Mouse (Mus musculus): ENCODE results near the gene Hist1h4j. TPM values are rescaled to one million over a fixed set of nuclear protein-coding genes. Genes with fewer than 3 reads are reported as not detected.
A peak's percentile ranks its signal among the peaks of the same experiment; 100 is the strongest.

Gene Hist1h4j
- total and polyA plus RNA-seq, 2 experiments from 2014 or later, result 0.20 to 962 TPM

DNA sequence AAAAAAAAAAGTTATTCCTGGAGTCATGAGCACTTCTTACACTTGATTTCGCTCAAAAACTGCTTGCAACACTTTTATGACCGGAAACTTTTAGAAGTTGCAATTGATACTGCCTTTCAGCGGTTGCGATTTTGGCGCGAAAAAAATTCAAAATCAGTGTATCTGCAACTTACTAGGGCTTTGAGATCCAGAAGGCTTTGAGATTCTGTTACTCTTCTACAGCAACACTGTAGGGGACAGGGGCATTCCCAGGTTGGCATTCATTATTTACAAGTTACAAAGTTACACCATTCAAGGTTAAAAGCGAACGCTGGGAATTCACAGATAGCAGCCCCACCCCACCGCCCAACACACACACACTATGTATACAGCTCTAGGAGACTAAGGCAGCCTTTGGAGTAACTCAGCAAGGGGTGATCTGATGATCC, 48.9 kb downstream of the Hist1h4j start:
- no peaks in the 10 kb centered on the region for H3K27me3 ChIP-seq (ENCODE audit: control insufficient read depth, insufficient read depth, low read length)
- peak overlapping the region; percentile 47 for H3K4me3 ChIP-seq (ENCODE audit: low read depth, low read length)
- H3K9ac ChIP-seq (replicated peaks; ENCODE audit: low read depth, low read length), result peak overlapping the region; percentile 62; the same call in 1 of the 2 replicates
- TF ChIP-seq CTCF (IDR thresholded peaks at IDR 0.05; ENCODE audit: low read depth) (no peak), EP300 (IDR thresholded peaks at IDR 0.05; ENCODE audit: low read depth) (no peak)
- H3K9me3 ChIP-seq (replicated peaks; ENCODE audit: control insufficient read depth, low read length), result no peaks in the 10 kb centered on the region
- peak overlapping the region; percentile 68 for H3K4me2 ChIP-seq (ENCODE audit: low read depth, low read length)
- H3K27ac ChIP-seq (ENCODE audit: low read depth), result peak overlapping the region; percentile 72
- H3K36me3 ChIP-seq (replicated peaks; ENCODE audit: control insufficient read depth, insufficient read depth, low read length), result no peaks in the 10 kb centered on the region
- peaks cover 34% of the 10 kb centered on the region for H3K4me1 ChIP-seq (ENCODE audit: control insufficient read depth, insufficient read depth)
- ATAC-seq (ENCODE audit: insufficient read depth, low read depth), result no peak
- DNase-seq (ENCODE audit: low spot score), result no peak
- WGBS, result 4% methylated on average over 9 of the region's 9 CpGs

DNA sequence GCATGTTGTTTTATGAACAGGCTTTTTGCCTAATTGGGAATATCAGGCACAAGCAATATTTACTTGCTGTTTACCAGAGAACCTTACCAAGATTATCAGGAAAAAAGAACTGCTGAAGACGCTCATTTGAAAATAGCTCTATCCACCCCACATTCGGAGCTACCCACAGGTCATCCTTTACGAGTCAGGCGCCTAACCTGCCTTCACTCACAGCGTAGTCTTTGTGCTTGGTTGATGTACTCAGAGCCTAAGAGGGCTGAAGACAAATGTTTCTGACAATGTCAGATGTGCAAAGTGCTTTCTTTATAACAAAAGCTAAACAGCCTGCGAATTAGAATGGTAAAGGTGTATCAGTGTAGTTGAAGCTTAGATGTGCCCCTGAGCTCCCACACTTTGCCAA, 49.4 kb downstream of the Hist1h4j start:
- 0 out of 2 replicates have a peak overlapping the region, but pooled peaks have one; percentile 62 for H3K9ac ChIP-seq (replicated peaks; ENCODE audit: low read depth, low read length)
- no peaks in the 10 kb centered on the region for H3K36me3 ChIP-seq (replicated peaks; ENCODE audit: control insufficient read depth, insufficient read depth, low read length)
- ATAC-seq (ENCODE audit: insufficient read depth, low read depth) (no peak), DNase-seq (ENCODE audit: low spot score) (no peak)
- H3K4me2 ChIP-seq (ENCODE audit: low read depth, low read length), result peak overlapping the region; percentile 68; the same call in 1 of the 2 replicates
- WGBS, result 56% methylated on average over 6 of the region's 6 CpGs
- H3K4me1 ChIP-seq (ENCODE audit: control insufficient read depth, insufficient read depth), result peaks cover 34% of the 10 kb centered on the region
- H3K27ac ChIP-seq (ENCODE audit: low read depth), result peak overlapping the region; percentile 72
- TF ChIP-seq EP300 (IDR thresholded peaks at IDR 0.05; ENCODE audit: low read depth) (no peak), CTCF (IDR thresholded peaks at IDR 0.05; ENCODE audit: low read depth) (no peak)
- H3K9me3 ChIP-seq (replicated peaks; ENCODE audit: control insufficient read depth, low read length), result no peaks in the 10 kb centered on the region
- no peaks in the 10 kb centered on the region for H3K27me3 ChIP-seq (ENCODE audit: control insufficient read depth, insufficient read depth, low read length)
- H3K4me3 ChIP-seq (ENCODE audit: low read depth, low read length), result no peak overlapping the region

Small RNA genes within 50 kb of the gene (microRNA-seq; reads per million reads assigned to microRNA genes)
- not detected for gene Gm44357
- gene Gm44367, result not detected
- gene Gm44454, result not detected

Other genes with a start within 250 kb of the Hist1h4j start
- 0.08 and 0.15 TPM in 2 replicates for gene AK157302, start 239.8 kb upstream of the Hist1h4j start, total RNA-seq (2014; rRNA removed; ENCODE audit: low replicate concordance)
- gene AK157302, start 239.8 kb upstream of the Hist1h4j start, polyA plus RNA-seq (2015; fragmentation: Nextera tagmentation; extraction: Ambion mirVana), result 0.93 and 1.3 TPM in 2 replicates
- 54.7 and 58.8 TPM in 2 replicates for gene Gm11273, start 233.6 kb upstream of the Hist1h4j start, total RNA-seq (2014; rRNA removed; ENCODE audit: low replicate concordance)
- 27.8 and 29.0 TPM in 2 replicates for gene Gm11273, start 233.6 kb upstream of the Hist1h4j start, polyA plus RNA-seq (2015; fragmentation: Nextera tagmentation; extraction: Ambion mirVana)
- gene Zkscan8, start 203.9 kb upstream of the Hist1h4j start, total RNA-seq (2014; rRNA removed; ENCODE audit: low replicate concordance), result 7.1 and 10.9 TPM in 2 replicates
- gene Zkscan8, start 203.9 kb upstream of the Hist1h4j start, polyA plus RNA-seq (2015; fragmentation: Nextera tagmentation; extraction: Ambion mirVana), result 3.0 and 3.4 TPM in 2 replicates
- gene Olfr1366, start 192.3 kb upstream of the Hist1h4j start, total RNA-seq (2014; rRNA removed; ENCODE audit: low replicate concordance), result not detected in 2 replicates
- gene Olfr1366, start 192.3 kb upstream of the Hist1h4j start, polyA plus RNA-seq (2015; fragmentation: Nextera tagmentation; extraction: Ambion mirVana), result not detected in 2 replicates
- gene Olfr1535, start 175.2 kb upstream of the Hist1h4j start, total RNA-seq (2014; rRNA removed; ENCODE audit: low replicate concordance), result not detected in 2 replicates
- gene Olfr1535, start 175.2 kb upstream of the Hist1h4j start, polyA plus RNA-seq (2015; fragmentation: Nextera tagmentation; extraction: Ambion mirVana), result 0.03 TPM in 1 of 2 replicates, not detected in the other
- gene Olfr1364, start 153.3 kb upstream of the Hist1h4j start, total RNA-seq (2014; rRNA removed; ENCODE audit: low replicate concordance), result not detected in 2 replicates
- gene Olfr1364, start 153.3 kb upstream of the Hist1h4j start, polyA plus RNA-seq (2015; fragmentation: Nextera tagmentation; extraction: Ambion mirVana), result not detected in 2 replicates
- not detected in 2 replicates for gene Olfr1362, start 121.0 kb upstream of the Hist1h4j start, total RNA-seq (2014; rRNA removed; ENCODE audit: low replicate concordance)
- gene Olfr1362, start 121.0 kb upstream of the Hist1h4j start, polyA plus RNA-seq (2015; fragmentation: Nextera tagmentation; extraction: Ambion mirVana), result not detected in 2 replicates
- gene Olfr11, start 92.5 kb upstream of the Hist1h4j start, total RNA-seq (2014; rRNA removed; ENCODE audit: low replicate concordance), result not detected in 2 replicates
- not detected in 2 replicates for gene Olfr11, start 92.5 kb upstream of the Hist1h4j start, polyA plus RNA-seq (2015; fragmentation: Nextera tagmentation; extraction: Ambion mirVana)
- not detected in 2 replicates for gene Olfr1361, start 71.7 kb upstream of the Hist1h4j start, total RNA-seq (2014; rRNA removed; ENCODE audit: low replicate concordance)
- not detected in 2 replicates for gene Olfr1361, start 71.7 kb upstream of the Hist1h4j start, polyA plus RNA-seq (2015; fragmentation: Nextera tagmentation; extraction: Ambion mirVana)
- not detected in 2 replicates for gene Olfr1360, start 57.7 kb upstream of the Hist1h4j start, total RNA-seq (2014; rRNA removed; ENCODE audit: low replicate concordance)
- gene Olfr1360, start 57.7 kb upstream of the Hist1h4j start, polyA plus RNA-seq (2015; fragmentation: Nextera tagmentation; extraction: Ambion mirVana), result not detected in 2 replicates
- not detected in 2 replicates for gene Olfr1359, start 37.0 kb upstream of the Hist1h4j start, total RNA-seq (2014; rRNA removed; ENCODE audit: low replicate concordance)
- not detected in 2 replicates for gene Olfr1359, start 37.0 kb upstream of the Hist1h4j start, polyA plus RNA-seq (2015; fragmentation: Nextera tagmentation; extraction: Ambion mirVana)
- 431 and 666 TPM in 2 replicates for gene Hist1h2bl, start 18.9 kb upstream of the Hist1h4j start, total RNA-seq (2014; rRNA removed; ENCODE audit: low replicate concordance)
- 0.55 and 0.98 TPM in 2 replicates for gene Hist1h2bl, start 18.9 kb upstream of the Hist1h4j start, polyA plus RNA-seq (2015; fragmentation: Nextera tagmentation; extraction: Ambion mirVana)
- 828 and 1,538 TPM in 2 replicates for gene Hist1h2ai, start 18.6 kb upstream of the Hist1h4j start, total RNA-seq (2014; rRNA removed; ENCODE audit: low replicate concordance)
- gene Hist1h2ai, start 18.6 kb upstream of the Hist1h4j start, polyA plus RNA-seq (2015; fragmentation: Nextera tagmentation; extraction: Ambion mirVana), result 3.6 and 4.3 TPM in 2 replicates
- 1,332 and 1,437 TPM in 2 replicates for gene Hist1h3h, start 17.4 kb upstream of the Hist1h4j start, total RNA-seq (2014; rRNA removed; ENCODE audit: low replicate concordance)
- 1.8 TPM in 1 of 2 replicates, not detected in the other for gene Hist1h3h, start 17.4 kb upstream of the Hist1h4j start, polyA plus RNA-seq (2015; fragmentation: Nextera tagmentation; extraction: Ambion mirVana)
- 1,438 and 1,618 TPM in 2 replicates for gene Hist1h2bm, start 13.0 kb upstream of the Hist1h4j start, total RNA-seq (2014; rRNA removed; ENCODE audit: low replicate concordance)
- gene Hist1h2bm, start 13.0 kb upstream of the Hist1h4j start, polyA plus RNA-seq (2015; fragmentation: Nextera tagmentation; extraction: Ambion mirVana), result 0.60 and 0.90 TPM in 2 replicates
- 470 and 1,132 TPM in 2 replicates for gene Hist1h4k, start 15.4 kb downstream of the Hist1h4j start, total RNA-seq (2014; rRNA removed; ENCODE audit: low replicate concordance)
- gene Hist1h4k, start 15.4 kb downstream of the Hist1h4j start, polyA plus RNA-seq (2015; fragmentation: Nextera tagmentation; extraction: Ambion mirVana), result 0.55 and 1.4 TPM in 2 replicates
- gene Hist1h2ak, start 18.8 kb downstream of the Hist1h4j start, total RNA-seq (2014; rRNA removed; ENCODE audit: low replicate concordance), result 128 and 633 TPM in 2 replicates
- gene Hist1h2ak, start 18.8 kb downstream of the Hist1h4j start, polyA plus RNA-seq (2015; fragmentation: Nextera tagmentation; extraction: Ambion mirVana), result 10.3 and 10.7 TPM in 2 replicates
- gene Hist1h2bn, start 19.1 kb downstream of the Hist1h4j start, total RNA-seq (2014; rRNA removed; ENCODE audit: low replicate concordance), result 1,069 and 1,692 TPM in 2 replicates
- 0.94 and 2.5 TPM in 2 replicates for gene Hist1h2bn, start 19.1 kb downstream of the Hist1h4j start, polyA plus RNA-seq (2015; fragmentation: Nextera tagmentation; extraction: Ambion mirVana)
- gene Hist1h1b, start 45.6 kb downstream of the Hist1h4j start, total RNA-seq (2014; rRNA removed; ENCODE audit: low replicate concordance), result 356 and 550 TPM in 2 replicates
- gene Hist1h1b, start 45.6 kb downstream of the Hist1h4j start, polyA plus RNA-seq (2015; fragmentation: Nextera tagmentation; extraction: Ambion mirVana), result 4.7 and 5.4 TPM in 2 replicates
- gene Hist1h3i, start 48.3 kb downstream of the Hist1h4j start, total RNA-seq (2014; rRNA removed; ENCODE audit: low replicate concordance), result 602 and 1,805 TPM in 2 replicates
- 21.5 and 25.8 TPM in 2 replicates for gene Hist1h3i, start 48.3 kb downstream of the Hist1h4j start, polyA plus RNA-seq (2015; fragmentation: Nextera tagmentation; extraction: Ambion mirVana)
- gene Hist1h2an, start 52.2 kb downstream of the Hist1h4j start, total RNA-seq (2014; rRNA removed; ENCODE audit: low replicate concordance), result 677 and 1,354 TPM in 2 replicates
- 1.8 and 3.3 TPM in 2 replicates for gene Hist1h2an, start 52.2 kb downstream of the Hist1h4j start, polyA plus RNA-seq (2015; fragmentation: Nextera tagmentation; extraction: Ambion mirVana)
- 250 and 332 TPM in 2 replicates for gene Hist1h2bp, start 52.4 kb downstream of the Hist1h4j start, total RNA-seq (2014; rRNA removed; ENCODE audit: low replicate concordance)
- 0.34 and 0.55 TPM in 2 replicates for gene Hist1h2bp, start 52.4 kb downstream of the Hist1h4j start, polyA plus RNA-seq (2015; fragmentation: Nextera tagmentation; extraction: Ambion mirVana)
- 1,204 and 1,722 TPM in 2 replicates for gene Hist1h2bq, start 75.1 kb downstream of the Hist1h4j start, total RNA-seq (2014; rRNA removed; ENCODE audit: low replicate concordance)
- 5.6 and 6.3 TPM in 2 replicates for gene Hist1h2bq, start 75.1 kb downstream of the Hist1h4j start, polyA plus RNA-seq (2015; fragmentation: Nextera tagmentation; extraction: Ambion mirVana)
- gene Hist1h2ao, start 75.4 kb downstream of the Hist1h4j start, total RNA-seq (2014; rRNA removed; ENCODE audit: low replicate concordance), result not detected in 2 replicates
- gene Hist1h2ao, start 75.4 kb downstream of the Hist1h4j start, polyA plus RNA-seq (2015; fragmentation: Nextera tagmentation; extraction: Ambion mirVana), result not detected in 2 replicates
- 1.1 and 2.7 TPM in 2 replicates for gene Hist1h4m, start 76.7 kb downstream of the Hist1h4j start, total RNA-seq (2014; rRNA removed; ENCODE audit: low replicate concordance)
- not detected in 2 replicates for gene Hist1h4m, start 76.7 kb downstream of the Hist1h4j start, polyA plus RNA-seq (2015; fragmentation: Nextera tagmentation; extraction: Ambion mirVana)
- 3,661 and 3,822 TPM in 2 replicates for gene Hist1h4n, start 97.1 kb downstream of the Hist1h4j start, total RNA-seq (2014; rRNA removed; ENCODE audit: low replicate concordance)
- gene Hist1h4n, start 97.1 kb downstream of the Hist1h4j start, polyA plus RNA-seq (2015; fragmentation: Nextera tagmentation; extraction: Ambion mirVana), result 2.0 and 2.4 TPM in 2 replicates
- 1,615 and 1,927 TPM in 2 replicates for gene Hist1h2ap, start 98.4 kb downstream of the Hist1h4j start, total RNA-seq (2014; rRNA removed; ENCODE audit: low replicate concordance)
- gene Hist1h2ap, start 98.4 kb downstream of the Hist1h4j start, polyA plus RNA-seq (2015; fragmentation: Nextera tagmentation; extraction: Ambion mirVana), result 664 and 726 TPM in 2 replicates
- 929 and 1,160 TPM in 2 replicates for gene Hist1h2br, start 98.7 kb downstream of the Hist1h4j start, total RNA-seq (2014; rRNA removed; ENCODE audit: low replicate concordance)
- 5.2 and 6.5 TPM in 2 replicates for gene Hist1h2br, start 98.7 kb downstream of the Hist1h4j start, polyA plus RNA-seq (2015; fragmentation: Nextera tagmentation; extraction: Ambion mirVana)
- gene Zfp184, start 210.0 kb downstream of the Hist1h4j start, total RNA-seq (2014; rRNA removed; ENCODE audit: low replicate concordance), result 1.1 and 1.7 TPM in 2 replicates
- gene Zfp184, start 210.0 kb downstream of the Hist1h4j start, polyA plus RNA-seq (2015; fragmentation: Nextera tagmentation; extraction: Ambion mirVana), result 2.1 and 2.6 TPM in 2 replicates
- gene Pom121l2, start 246.1 kb downstream of the Hist1h4j start, total RNA-seq (2014; rRNA removed; ENCODE audit: low replicate concordance), result not detected in 2 replicates
- not detected in 2 replicates for gene Pom121l2, start 246.1 kb downstream of the Hist1h4j start, polyA plus RNA-seq (2015; fragmentation: Nextera tagmentation; extraction: Ambion mirVana)

Measured in heart, postnatal 0 days (tissue).